Mouse (Mus musculus) testis, postnatal 10 days (tissue): Measurements from ENCODE around the gene Olfml2b.

ENCODE experiments used
- DNase-seq: peaks from one replicate; pipeline ENCODE4 v3.0.0; 2021; ENCODE audit warnings: low spot score

The Olfml2b gene

DNA sequence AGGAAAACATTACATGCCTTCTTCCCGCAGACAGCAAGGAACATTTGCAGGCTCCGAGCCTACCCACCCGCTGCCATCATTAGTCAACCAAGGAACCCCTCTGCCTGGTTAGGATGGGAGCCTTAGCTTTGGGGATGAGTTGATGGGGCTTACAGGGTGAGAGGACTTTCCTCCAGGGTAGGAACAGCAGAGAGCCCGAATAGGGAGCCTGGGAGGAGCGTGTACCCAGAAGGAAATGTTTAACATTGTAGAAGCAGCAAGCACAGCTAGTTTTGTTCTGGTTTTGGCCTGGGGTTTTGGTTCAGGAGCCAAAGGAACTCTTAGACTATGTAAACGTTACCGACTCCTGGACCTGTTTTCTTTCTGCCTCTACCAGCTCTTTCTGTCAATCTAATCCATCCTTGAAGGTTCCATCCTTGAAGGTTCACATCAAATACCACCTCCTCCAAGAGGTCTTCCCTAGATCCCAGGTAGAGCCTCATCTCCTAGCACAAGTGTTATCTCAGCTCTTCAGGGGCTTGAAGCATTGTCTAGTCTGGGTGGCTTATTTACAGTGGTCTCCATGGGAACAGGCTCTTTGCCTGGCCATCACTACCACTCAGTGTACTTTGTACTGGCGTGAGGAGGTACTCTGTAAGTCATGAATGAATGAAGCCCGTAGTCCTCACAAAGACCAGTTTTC is 2.4 kb downstream of the Olfml2b start:
- DNase-seq, result peak; percentile 35

DNA sequence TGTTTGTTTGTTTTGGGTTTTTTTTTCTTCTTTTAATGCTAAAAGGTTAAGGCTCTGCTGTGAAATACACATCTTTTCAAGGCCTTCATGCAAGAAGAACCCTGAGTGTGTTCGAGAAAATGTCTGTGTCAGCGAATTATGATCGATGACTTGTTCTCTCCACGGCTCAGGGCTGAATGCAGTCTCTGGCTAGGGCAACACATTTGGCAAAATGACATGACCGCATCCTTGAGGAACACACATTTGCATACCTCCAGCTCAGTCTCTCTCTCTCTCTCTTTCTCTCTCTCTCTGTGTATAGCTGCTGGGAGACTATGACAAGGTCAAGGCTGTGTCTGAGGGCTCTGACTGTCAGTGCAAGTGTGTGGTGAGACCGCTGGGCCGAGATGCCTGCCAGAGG is 3.0 kb downstream of the Olfml2b start:
- peak; percentile 41 for DNase-seq

DNA sequence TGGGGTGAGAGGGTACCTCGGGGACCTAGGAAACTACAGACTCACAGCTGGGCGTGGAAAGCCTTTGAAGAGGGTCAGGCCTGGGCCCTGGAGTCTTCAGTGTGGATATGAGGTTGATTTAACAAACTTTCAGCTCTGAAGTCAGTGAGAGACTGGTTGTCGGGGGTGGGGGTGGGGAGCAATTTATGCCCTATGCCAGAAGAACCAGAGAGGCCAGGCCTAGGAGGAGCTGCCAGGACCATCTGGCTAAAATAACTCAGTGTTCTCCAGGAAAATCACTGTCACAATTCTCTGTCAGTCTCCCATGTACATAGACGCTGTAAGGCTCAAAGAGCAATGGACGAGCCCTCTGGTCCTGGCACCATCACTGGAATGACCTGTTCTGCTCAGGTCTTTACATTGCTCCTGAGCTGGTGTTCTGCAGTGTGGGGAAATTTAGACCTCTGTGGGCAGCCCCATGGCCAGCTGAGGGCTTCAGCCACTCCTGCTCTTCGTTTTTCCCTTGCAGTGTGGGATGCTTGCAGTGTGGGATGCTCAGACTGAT is 3.7 kb downstream of the Olfml2b start:
- peak; percentile 38 for DNase-seq

GRCm38 (mm10) chr1:170651046-170651723 is 6.9 kb downstream of the Olfml2b start:
- DNase-seq, result peak; percentile 65

- no peak for DNase-seq
These were observed 7.8 kb downstream of the Olfml2b start for GRCm38 (mm10) chr1:170651989-170652740.

DNA sequence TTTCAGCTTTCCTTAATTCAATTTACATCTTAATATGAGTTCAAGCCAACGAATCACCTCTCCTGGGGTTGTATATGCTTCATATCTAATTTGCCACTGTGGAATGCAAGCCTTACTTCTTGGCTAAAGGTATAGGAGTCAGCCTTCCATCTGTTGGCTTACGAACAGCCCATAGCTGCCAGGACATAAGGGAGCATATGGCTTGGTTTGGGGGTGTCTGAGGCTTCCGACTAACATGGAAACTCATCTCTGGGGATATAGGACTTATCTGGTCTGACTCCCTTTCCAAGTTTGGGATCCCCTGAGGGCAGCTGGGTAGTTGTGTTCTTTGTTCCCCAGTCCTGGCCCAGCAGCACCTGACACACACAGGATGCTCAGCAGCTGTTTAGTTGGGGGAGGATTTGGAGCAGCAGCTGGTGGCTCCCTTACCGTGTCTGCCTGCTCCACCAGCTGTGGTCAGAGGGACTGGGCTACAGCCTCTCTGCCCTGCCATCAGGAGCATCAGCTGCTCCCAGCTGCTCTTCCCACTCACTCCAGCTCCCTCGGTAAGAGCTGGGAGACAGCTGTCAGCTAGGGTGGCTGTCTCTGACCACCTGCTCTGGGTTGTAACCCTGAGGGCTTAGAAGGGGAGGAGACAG is 11.1 kb downstream of the Olfml2b start:
- DNase-seq, result peak; percentile 52

DNA sequence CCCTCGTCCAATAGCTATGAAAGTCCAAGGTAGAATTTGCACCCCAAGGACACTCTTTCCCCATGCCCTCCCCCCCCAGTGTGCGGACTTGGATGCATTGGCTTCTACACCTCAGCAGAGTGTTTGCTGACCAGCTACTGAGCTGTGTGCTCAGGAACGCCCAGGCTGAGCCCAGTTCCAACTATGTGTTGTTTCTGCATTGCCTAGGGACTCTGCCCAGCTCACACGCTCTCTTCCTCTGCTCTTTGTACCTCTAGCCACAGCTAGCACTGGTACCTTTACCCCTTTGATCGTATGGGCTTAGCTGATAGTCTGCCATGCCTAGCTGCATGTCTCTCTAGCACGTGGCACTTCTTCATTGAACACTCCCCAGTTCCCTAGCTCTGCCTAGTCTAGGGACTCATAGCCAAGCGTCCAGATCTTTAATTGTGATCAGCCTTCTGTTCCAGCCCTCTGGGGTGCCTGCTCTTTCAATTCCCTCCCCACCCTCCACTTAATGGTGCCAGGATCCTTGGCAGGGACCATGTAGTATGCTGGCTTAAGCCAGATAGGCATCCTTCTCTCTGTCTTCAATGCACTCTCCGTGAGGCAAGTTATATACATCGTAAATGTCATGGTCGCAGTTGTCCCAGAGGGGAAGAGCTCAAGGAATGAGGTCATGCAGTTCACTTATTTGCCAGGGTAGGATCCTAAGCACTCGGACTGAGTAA is 12.3 kb downstream of the Olfml2b start:
- no peak for DNase-seq

GRCm38 (mm10) chr1:170657228-170657521 is 12.8 kb downstream of the Olfml2b start:
- DNase-seq, result no peak

DNA sequence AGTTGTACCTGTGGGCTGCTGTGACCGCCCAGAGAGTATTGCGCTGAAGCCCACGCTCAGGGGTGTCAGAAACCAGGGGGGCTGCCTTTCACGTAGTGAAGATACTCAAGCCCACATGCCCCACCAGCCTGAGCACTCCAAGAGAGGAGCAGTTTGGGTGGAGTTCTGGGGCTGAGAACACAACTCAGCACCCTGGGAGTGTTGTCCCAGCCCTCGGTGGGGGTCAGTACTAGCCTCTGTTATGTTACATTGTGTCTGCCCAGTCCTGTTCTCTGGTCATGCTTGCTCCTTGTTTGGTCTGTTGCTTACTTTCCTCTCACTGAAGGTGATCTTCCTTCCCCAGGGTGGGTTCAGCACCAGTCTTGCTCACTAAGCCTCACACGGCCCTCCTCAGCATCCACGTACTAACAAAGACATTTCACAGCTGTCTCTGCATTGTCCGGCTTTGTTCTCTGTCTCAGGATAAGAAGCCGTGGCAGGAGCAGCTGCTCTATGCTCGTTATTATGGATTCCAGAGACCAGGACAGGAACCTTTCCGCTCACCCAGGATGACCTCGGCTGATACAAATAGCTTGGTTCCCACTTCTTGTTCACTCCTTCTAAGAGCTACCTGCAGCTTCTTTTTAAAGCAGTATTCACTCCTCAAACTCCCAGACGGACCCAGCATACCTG is 13.4 kb downstream of the Olfml2b start:
- no peak for DNase-seq

DNA sequence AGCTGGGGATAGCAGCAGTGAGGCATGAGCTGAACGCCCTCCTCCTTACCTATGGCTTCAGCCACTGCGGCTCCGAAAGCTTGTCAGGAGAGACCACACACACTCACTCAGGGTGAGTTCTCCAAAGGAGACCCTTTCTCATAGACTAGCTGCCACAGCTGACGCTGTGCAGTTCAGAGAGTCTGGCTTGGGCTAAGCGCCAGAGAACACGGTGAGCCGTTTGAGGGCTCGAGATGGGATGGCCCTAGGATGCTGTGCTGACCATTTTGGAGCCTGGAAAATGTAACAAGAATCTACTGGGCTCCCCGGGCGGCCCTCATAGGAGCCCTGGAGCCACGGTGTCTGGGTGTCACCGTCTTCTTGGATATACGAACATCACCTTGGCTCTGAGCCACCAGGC is 14.9 kb downstream of the Olfml2b start:
- peak; percentile 67 for DNase-seq

DNA sequence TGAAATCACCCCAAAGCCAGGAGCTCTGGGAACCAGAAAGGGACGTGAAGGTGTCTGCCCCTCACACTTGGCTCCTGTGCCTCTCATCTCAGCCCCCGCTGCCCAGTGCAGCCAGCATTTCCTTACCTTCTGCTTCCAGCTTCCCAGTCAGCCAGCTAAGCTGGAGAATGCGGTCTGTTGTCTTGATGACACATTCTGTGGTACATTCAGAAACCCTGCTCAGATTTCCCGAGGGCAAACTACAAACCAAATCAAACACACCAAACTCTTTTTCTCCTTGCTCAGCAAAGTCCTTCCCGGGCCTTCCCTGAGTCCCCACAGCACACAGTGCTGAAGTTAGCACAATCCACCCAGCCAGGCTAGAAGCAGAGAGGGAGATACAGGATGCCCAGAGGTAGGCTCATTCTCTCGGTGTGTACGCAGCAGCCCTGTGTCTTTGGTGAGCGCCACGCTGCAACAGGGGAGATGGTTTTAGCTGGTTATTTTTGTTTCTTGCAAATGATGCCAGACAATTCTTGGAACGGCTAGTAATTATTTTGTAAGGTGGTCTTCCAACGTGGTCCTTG is 20.4 kb downstream of the Olfml2b start:
- no peak for DNase-seq

- DNase-seq, result no peak
These were observed 20.9 kb downstream of the Olfml2b start for GRCm38 (mm10) chr1:170665200-170665599.

- DNase-seq, result no peak
These were observed 29.9 kb downstream of the Olfml2b start for GRCm38 (mm10) chr1:170674184-170674775.

DNA sequence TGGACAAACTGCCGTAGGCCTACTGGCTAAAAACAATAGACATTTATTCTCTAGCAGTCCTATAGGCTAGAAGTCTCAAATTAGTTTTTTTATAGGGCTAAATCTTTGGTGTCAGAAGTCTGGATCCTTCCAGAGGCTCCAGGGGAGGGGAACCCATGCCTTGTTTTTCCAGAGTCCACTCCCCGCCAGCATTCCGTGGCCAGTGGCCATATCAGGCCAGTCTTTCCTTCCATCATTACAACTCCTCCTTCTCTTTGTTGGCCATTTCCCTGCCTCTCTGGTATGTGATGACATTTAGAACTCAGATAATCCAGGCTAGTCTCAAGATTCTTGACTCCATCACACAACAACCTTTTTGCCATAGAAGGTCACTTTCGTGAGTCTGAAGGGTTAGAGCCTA is 33.3 kb downstream of the Olfml2b start:
- no peak for DNase-seq

GRCm38 (mm10) chr1:170678861-170679260 is 34.5 kb downstream of the Olfml2b start:
- no peak for DNase-seq

- DNase-seq, result no peak
These were observed 35.3 kb downstream of the Olfml2b start for GRCm38 (mm10) chr1:170679624-170680023.

DNA sequence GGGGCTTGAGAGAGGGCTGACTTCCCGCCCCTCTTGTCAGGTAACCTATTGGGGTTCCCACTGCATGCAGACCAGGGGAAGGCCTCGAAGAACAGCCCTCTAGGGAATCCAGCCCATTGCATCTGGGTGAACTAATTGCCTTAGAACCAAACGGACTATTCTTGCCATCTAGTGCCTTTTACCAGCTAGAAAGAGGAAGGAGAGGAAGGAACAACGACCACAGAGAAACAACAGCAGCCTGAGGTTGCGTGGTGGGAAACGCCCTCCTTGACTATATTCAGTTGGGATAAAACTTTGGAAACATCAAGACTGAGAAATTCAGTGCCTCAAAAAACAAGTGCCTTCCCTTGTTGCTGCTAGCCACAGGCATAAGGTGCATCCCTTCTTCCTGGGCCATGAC is 39.5 kb downstream of the Olfml2b start:
- DNase-seq, result no peak

- no peak for DNase-seq
These were observed 45.4 kb downstream of the Olfml2b start for GRCm38 (mm10) chr1:170689773-170690172.

DNA sequence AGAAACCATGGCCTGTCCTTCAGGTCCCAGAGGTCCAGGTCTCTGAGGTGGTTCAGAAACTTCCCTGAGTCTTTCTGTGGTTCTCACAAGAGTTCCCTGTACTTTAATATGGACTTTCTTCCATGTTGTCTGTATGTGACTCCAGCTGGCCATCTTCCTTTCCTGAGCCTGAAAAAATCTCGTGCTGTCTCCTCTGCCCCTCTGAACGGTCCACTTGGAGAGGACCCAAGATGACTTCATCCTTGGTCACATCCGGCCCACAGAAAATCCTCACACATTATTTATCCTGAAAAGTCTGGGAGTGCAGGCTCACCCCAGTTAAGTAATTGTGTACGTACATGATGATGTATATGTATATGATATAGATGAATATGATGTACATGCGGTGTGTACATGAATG is 47.0 kb downstream of the Olfml2b start:
- no peak for DNase-seq

- no peak for DNase-seq
These were observed 50.5 kb downstream of the Olfml2b start for GRCm38 (mm10) chr1:170694821-170695291.
